ENCODE assay signal across 37 mouse cellular contexts in genomic region chr9:78374885-78375389, GRCm38 (mm10). TPM values are rescaled to one million over a fixed set of nuclear protein-coding genes. Genes with fewer than 3 reads are reported as not detected.
A peak's percentile ranks its signal among the peaks of the same experiment; 100 is the strongest.
DNase-seq lines count a peak whose midpoint lies in the region; ATAC-seq and TF ChIP-seq lines count a peak whose summit lies in the region.
"Had no signal": no experiment of that assay in that cellular context is flagged by ENCODE, and none has a peak within 500 bp of the region (broad histone marks: within the 10 kb centered on the region; RNA-seq: fewer than 3 reads in every experiment).

No protein-coding gene starts in this region.

- no peak overlapping the region for H3K4me3 ChIP-seq in intestine, embryonic 15.5 days (replicated peaks)
- H3K4me3 ChIP-seq in intestine, postnatal 0 days (ENCODE audit: low read depth, low read length), result no peak overlapping the region
- H3K4me3 ChIP-seq: embryonic facial prominence, embryonic 10.5 days; embryonic facial prominence, embryonic 13.5 days; erythroblast, embryonic 14.5 days; forebrain, embryonic 12.5 days; heart, adult 2 months; hindbrain, embryonic 10.5 days; hindbrain, embryonic 13.5 days had no signal

- no peaks in the 10 kb centered on the region for H3K9me3 ChIP-seq in intestine, embryonic 15.5 days
- no peaks in the 10 kb centered on the region for H3K9me3 ChIP-seq in intestine, postnatal 0 days (ENCODE audit: control insufficient read depth)
- H3K9me3 ChIP-seq: embryonic facial prominence, embryonic 10.5 days; embryonic facial prominence, embryonic 13.5 days; forebrain, embryonic 12.5 days; G1E; hindbrain, embryonic 10.5 days; hindbrain, embryonic 13.5 days had no signal

- H3K4me2 ChIP-seq in intestine, embryonic 15.5 days (replicated peaks), result no peak overlapping the region
- H3K4me2 ChIP-seq in intestine, postnatal 0 days (replicated peaks; ENCODE audit: low read depth), result no peak overlapping the region
- H3K4me2 ChIP-seq: embryonic facial prominence, embryonic 13.5 days; forebrain, embryonic 12.5 days; heart, embryonic 11.5 days; hindbrain, embryonic 13.5 days had no signal

- H3K36me3 ChIP-seq in intestine, embryonic 15.5 days, result no peaks in the 10 kb centered on the region
- H3K36me3 ChIP-seq in intestine, postnatal 0 days (ENCODE audit: control insufficient read depth, insufficient read depth), result no peaks in the 10 kb centered on the region
- H3K36me3 ChIP-seq: embryonic facial prominence, embryonic 10.5 days; embryonic facial prominence, embryonic 13.5 days; forebrain, embryonic 12.5 days; G1E; hindbrain, embryonic 10.5 days; hindbrain, embryonic 13.5 days had no signal

- TF ChIP-seq CTCF in intestine, postnatal 0 days (IDR thresholded peaks at IDR 0.05; ENCODE audit: low read depth), result no peak

- no peak overlapping the region for H3K9ac ChIP-seq in intestine, embryonic 15.5 days
- no peak overlapping the region for H3K9ac ChIP-seq in intestine, postnatal 0 days (ENCODE audit: low read depth, low read length)
- H3K9ac ChIP-seq: embryonic facial prominence, embryonic 13.5 days; forebrain, embryonic 12.5 days; hindbrain, embryonic 13.5 days had no signal

- H3K27me3 ChIP-seq in intestine, embryonic 15.5 days (replicated peaks), result no peaks in the 10 kb centered on the region
- no peaks in the 10 kb centered on the region for H3K27me3 ChIP-seq in intestine, postnatal 0 days (replicated peaks; ENCODE audit: control insufficient read depth, insufficient read depth, low read length)
- H3K27me3 ChIP-seq: Patski had no signal

- peak; percentile 41; the same call in 1 of the 2 replicates for ATAC-seq in intestine, embryonic 15.5 days
- no peak for ATAC-seq in intestine, postnatal 0 days
- ATAC-seq in frontal cortex, adult (ENCODE audit: low TSS enrichment), result no peak
- ATAC-seq: activated CD4-positive, CD25-positive, alpha-beta regulatory T cell, adult 4 months; forebrain, embryonic 16.5 days; hindbrain, embryonic 16.5 days; Patski had no signal

- 0 out of 2 replicates have a peak, but pooled peaks cover 7% of the 10 kb centered on the region for H3K4me1 ChIP-seq in intestine, embryonic 15.5 days (replicated peaks)
- no peaks in the 10 kb centered on the region for H3K4me1 ChIP-seq in intestine, postnatal 0 days (replicated peaks; ENCODE audit: control insufficient read depth, insufficient read depth, low read length)

- intact Hi-C loops in heart, postnatal 25 days (cut with DNase I), result no loop called here

- no peak overlapping the region for H3K27ac ChIP-seq in intestine, embryonic 15.5 days
- no peak overlapping the region for H3K27ac ChIP-seq in intestine, postnatal 0 days (ENCODE audit: low read depth, low read length)
- H3K27ac ChIP-seq: embryonic facial prominence, embryonic 10.5 days; embryonic facial prominence, embryonic 13.5 days; forebrain, embryonic 12.5 days; heart, adult 2 months; hindbrain, embryonic 10.5 days; hindbrain, embryonic 13.5 days had no signal

- WGBS in intestine, embryonic 15.5 days, result 79% methylated on average over 1 of the region's 1 CpGs
- WGBS in intestine, postnatal 0 days, result 86% methylated on average over 1 of the region's 1 CpGs

- DNase-seq in ES-CJ7 (ENCODE audit: low read depth, low spot score), result peak; percentile 96
- DNase-seq in ZHBTc4 (ENCODE audit: low read depth, low spot score), result peak; percentile 96
- DNase-seq in heart, postnatal 25 days (ENCODE audit: low spot score), result no peak
- DNase-seq: adrenal gland, adult 8-10 months; adrenal gland, postnatal 25 days; cerebellum, adult 11-12 months; cerebellum, adult 8-10 months; cerebellum, postnatal 10 days; cerebellum, postnatal 36 days; embryo, embryonic 11 days; gastrocnemius, postnatal 10 days; gastrocnemius, postnatal 36 days; heart, adult 2 months; heart, postnatal 36 days; kidney, adult 11 months; kidney, adult 9 months had no signal

RNA-seq across cellular contexts. Expression of gene Ooep, which starts 3.6 kb away (rescaled TPM):
- polyA plus RNA-seq in intestine, embryonic 15.5 days (2015; fragmentation: Nextera tagmentation; extraction: Ambion mirVana), result 0.34 and 0.60 TPM in 2 replicates
- 0.47 and 0.51 TPM in 2 replicates for polyA plus RNA-seq in intestine, postnatal 0 days (2015; fragmentation: Nextera tagmentation; extraction: Ambion mirVana)
- not detected for total RNA-seq in heart, postnatal 25 days (2021)
- total RNA-seq: adrenal gland, adult 8-10 months; adrenal gland, postnatal 25 days; G1E; gastrocnemius, adult 18-20 months; gastrocnemius, postnatal 36 days; granulocyte monocyte progenitor cell, adult 5-6 weeks; heart, adult 2 months; heart, postnatal 36 days had no signal
- polyA plus RNA-seq: erythroblast, embryonic 14.5 days; G1E; heart, adult 2 months; Patski had no signal

RNA-seq across cellular contexts. Expression of gene Dppa5a, which starts 7.0 kb away (rescaled TPM):
- 0.39 TPM in 1 of 2 replicates, not detected in the other for polyA plus RNA-seq in intestine, embryonic 15.5 days (2015; fragmentation: Nextera tagmentation; extraction: Ambion mirVana)
- polyA plus RNA-seq in intestine, postnatal 0 days (2015; fragmentation: Nextera tagmentation; extraction: Ambion mirVana), result not detected in 2 replicates
- not detected for total RNA-seq in heart, postnatal 25 days (2021)
- total RNA-seq: adrenal gland, adult 8-10 months; adrenal gland, postnatal 25 days; G1E; gastrocnemius, adult 18-20 months; gastrocnemius, postnatal 10 days; gastrocnemius, postnatal 36 days; granulocyte monocyte progenitor cell, adult 5-6 weeks; heart, adult 2 months; heart, postnatal 36 days had no signal
- polyA plus RNA-seq: activated CD4-positive, CD25-positive, alpha-beta regulatory T cell, adult 4 months; cortical plate, adult 2 months; embryonic facial prominence, embryonic 10.5 days; erythroblast, embryonic 14.5 days; G1E; heart, adult 2 months; heart, embryonic 11.5 days; heart, embryonic 14.5 days; heart, postnatal 0 days; Patski had no signal

RNA-seq across cellular contexts. Expression of gene Gsta2, which starts 19.3 kb away (rescaled TPM):
- 35.3 and 36.5 TPM in 2 replicates for polyA plus RNA-seq in intestine, embryonic 15.5 days (2015; fragmentation: Nextera tagmentation; extraction: Ambion mirVana)
- 94.5 and 130 TPM in 2 replicates for polyA plus RNA-seq in intestine, postnatal 0 days (2015; fragmentation: Nextera tagmentation; extraction: Ambion mirVana)
- 1 to 10 TPM in 1 of 2 experiments, under 1 TPM in 1; 0.45 to 1.2 TPM for total RNA-seq in heart, postnatal 25 days (2021)
- total RNA-seq: G1E; gastrocnemius, postnatal 10 days; gastrocnemius, postnatal 36 days; granulocyte monocyte progenitor cell, adult 5-6 weeks had no signal
- polyA plus RNA-seq: activated CD4-positive, CD25-positive, alpha-beta regulatory T cell, adult 4 months; brain, embryonic 14.5 days; embryonic facial prominence, embryonic 10.5 days; erythroblast, embryonic 14.5 days; forebrain, embryonic 12.5 days; forebrain, embryonic 16.5 days; G1E; heart, embryonic 11.5 days; heart, embryonic 14.5 days; heart, postnatal 0 days; hindbrain, embryonic 10.5 days; hindbrain, embryonic 13.5 days; hindbrain, embryonic 16.5 days had no signal

RNA-seq across cellular contexts. Expression of gene Ddx43, which starts 20.6 kb away (rescaled TPM):
- polyA plus RNA-seq in intestine, embryonic 15.5 days (2015; fragmentation: Nextera tagmentation; extraction: Ambion mirVana), result 0.27 and 0.36 TPM in 2 replicates
- 0.05 and 0.10 TPM in 2 replicates for polyA plus RNA-seq in intestine, postnatal 0 days (2015; fragmentation: Nextera tagmentation; extraction: Ambion mirVana)
- total RNA-seq in heart, postnatal 25 days (2021), result not detected
- total RNA-seq: adrenal gland, adult 8-10 months; adrenal gland, postnatal 25 days; gastrocnemius, adult 18-20 months; gastrocnemius, postnatal 10 days; gastrocnemius, postnatal 36 days; granulocyte monocyte progenitor cell, adult 5-6 weeks; heart, adult 2 months; heart, postnatal 36 days had no signal
- polyA plus RNA-seq: erythroblast, embryonic 14.5 days; G1E; heart, adult 2 months; heart, embryonic 11.5 days; heart, postnatal 0 days had no signal

RNA-seq across cellular contexts. Expression of gene Omt2b, which starts 47.5 kb away (rescaled TPM):
- polyA plus RNA-seq in intestine, embryonic 15.5 days (2015; fragmentation: Nextera tagmentation; extraction: Ambion mirVana), result not detected in 2 replicates
- polyA plus RNA-seq in intestine, postnatal 0 days (2015; fragmentation: Nextera tagmentation; extraction: Ambion mirVana), result not detected in 2 replicates
- total RNA-seq in heart, postnatal 25 days (2021), result not detected
- total RNA-seq: adrenal gland, adult 8-10 months; adrenal gland, postnatal 25 days; G1E; gastrocnemius, adult 18-20 months; gastrocnemius, postnatal 10 days; gastrocnemius, postnatal 36 days; granulocyte monocyte progenitor cell, adult 5-6 weeks; heart, adult 2 months; heart, postnatal 36 days had no signal
- polyA plus RNA-seq: activated CD4-positive, CD25-positive, alpha-beta regulatory T cell, adult 4 months; brain, embryonic 14.5 days; cortical plate, adult 2 months; embryonic facial prominence, embryonic 10.5 days; embryonic facial prominence, embryonic 13.5 days; erythroblast, embryonic 14.5 days; forebrain, embryonic 12.5 days; forebrain, embryonic 16.5 days; heart, adult 2 months; heart, embryonic 11.5 days; heart, embryonic 14.5 days; heart, postnatal 0 days; hindbrain, embryonic 10.5 days; hindbrain, embryonic 13.5 days; hindbrain, embryonic 16.5 days; Patski had no signal
